Mouse (Mus musculus): ENCODE measurements around the gene Doxl2.

Doxl2 gene

DNA sequence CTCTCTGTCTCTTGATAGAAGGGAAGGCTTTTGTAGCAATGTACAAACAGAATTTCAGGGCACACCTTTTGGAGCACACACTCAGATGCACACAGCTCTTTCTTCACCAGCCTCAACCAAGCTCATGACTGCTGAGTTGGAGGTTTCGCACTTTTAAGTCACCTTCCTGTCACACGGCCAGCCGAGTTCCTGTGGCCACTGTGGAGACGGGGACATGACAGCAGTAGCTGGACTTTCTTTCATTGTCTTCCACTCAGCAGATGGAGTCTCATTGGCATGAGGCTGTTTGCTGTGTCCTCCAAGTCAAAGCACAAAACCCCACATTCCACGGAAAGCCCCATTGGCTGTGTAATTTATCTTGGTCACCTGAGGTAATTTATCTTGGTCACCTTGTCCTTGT, 36.4 kb downstream of the Doxl2 start:
- DNase-seq: no peak

DNA sequence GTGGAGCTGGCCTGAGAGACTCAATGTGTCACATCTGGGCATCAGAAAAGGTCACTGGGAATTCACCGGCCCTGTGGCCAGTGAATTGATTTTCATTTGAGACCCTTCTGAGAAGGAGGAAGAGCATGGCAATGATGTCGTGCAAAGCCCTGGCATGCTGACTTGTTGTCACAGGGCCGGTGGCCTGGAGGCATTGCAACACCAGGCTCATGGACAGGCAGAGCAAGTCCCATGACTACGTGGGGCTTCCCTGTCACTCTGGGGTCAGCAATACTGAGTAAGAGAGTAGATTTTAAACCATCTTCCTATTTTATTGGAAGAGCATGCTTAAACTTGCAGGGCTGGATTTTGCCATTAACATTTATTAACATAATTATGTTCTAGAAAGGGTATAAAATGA, 38.3 kb downstream of the Doxl2 start:
- DNase-seq: no peak

DNA sequence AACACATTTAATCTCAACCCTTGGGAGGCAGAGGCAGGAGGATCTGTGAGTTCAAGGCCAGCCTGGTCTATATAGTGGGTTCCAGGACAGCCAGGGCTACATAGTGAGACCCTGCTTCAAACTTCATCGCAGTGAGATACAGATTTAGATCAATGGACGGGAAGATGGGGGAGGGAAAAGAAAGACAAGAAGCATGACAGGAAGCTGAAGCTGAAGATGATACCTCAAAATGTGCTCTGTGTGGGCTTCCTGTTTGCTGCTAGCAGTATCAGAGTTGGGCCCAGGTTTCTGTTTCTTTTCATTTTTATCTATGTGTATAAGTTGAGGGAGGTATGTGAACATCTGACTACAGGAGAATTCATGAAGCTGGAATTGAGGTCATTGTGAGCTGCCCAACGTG, 38.7 kb downstream of the Doxl2 start:
- DNase-seq: no peak

DNA sequence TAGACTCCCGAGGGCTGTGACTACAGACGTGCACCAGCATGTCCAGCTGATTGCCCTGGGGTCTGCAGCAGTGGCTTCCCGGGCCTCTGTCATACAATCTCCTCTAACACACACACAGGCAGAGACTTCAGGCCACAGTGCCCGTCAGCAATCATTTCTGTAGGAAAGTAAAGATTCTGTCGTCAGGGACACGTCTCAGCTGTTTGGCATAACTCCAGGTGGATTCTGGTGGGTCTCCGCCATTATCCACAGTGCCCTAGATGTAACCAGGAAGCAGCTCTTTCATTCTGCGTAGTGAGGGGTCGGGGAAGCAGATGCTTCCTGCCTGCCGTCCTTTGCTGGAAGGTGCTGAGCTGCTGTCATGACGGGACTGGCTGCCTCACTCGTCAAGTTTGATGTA, 42.4 kb downstream of the Doxl2 start:
- no peak for DNase-seq

DNA sequence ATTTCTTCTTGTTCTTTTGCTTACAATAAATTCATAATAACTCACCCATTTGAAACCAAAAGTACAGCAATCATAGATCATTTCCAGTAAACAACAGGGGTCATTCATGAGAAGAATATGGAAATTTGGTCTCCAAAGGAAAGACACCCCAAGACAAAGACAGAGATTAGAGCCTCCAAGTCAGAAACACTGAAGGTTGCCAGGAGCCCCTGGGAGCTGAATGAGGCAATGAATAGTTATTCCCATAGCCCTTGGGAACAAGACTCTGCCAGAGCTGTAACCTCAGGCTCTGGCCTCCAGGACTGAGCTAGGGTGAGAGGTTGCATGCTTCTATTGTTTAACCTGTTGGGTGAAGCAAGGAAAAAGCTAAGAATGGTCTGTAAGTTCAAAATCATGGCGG, 44.6 kb downstream of the Doxl2 start:
- no peak for DNase-seq

DNA sequence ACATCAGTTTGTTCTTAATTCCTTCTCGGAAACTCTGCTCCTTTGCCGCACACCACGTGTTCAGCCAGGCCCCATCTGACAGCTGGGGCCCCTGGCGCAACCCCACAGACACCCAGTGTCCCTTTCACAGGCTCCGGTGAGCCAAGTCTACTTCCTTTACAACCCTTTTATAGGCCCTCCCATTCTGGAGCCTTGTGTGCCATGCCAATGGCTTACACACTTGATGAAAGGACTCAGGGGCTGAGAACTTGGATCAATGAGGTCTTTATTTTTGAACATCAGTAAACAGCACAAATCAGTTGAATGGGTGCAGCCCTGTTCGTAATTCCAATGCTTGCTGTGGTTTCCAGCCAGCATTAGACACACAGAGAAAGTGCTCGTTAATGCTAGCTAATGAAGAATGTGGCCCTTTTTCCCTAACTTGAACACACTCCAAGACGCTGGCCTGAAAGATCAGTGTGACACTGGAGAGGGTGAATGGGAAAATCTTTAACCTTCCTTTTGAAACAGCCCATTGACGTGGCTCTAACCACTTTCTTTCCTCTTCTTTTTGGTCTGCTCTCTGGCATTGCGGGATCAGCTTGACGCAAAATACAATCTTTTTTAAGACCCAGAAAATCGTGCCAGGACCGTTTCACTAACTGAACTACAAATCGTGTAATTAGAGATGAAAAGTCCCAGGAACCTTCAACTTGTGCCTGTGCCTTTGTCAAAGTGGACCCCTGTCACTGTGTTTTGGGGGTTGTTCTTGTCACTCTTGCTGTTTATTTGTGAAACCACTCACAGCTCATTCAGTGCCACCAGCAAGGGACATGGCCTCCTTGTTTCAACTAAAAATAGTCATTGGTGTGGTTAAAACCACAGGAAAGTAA, 46.6 kb downstream of the Doxl2 start:
- DNase-seq: no peak

DNA sequence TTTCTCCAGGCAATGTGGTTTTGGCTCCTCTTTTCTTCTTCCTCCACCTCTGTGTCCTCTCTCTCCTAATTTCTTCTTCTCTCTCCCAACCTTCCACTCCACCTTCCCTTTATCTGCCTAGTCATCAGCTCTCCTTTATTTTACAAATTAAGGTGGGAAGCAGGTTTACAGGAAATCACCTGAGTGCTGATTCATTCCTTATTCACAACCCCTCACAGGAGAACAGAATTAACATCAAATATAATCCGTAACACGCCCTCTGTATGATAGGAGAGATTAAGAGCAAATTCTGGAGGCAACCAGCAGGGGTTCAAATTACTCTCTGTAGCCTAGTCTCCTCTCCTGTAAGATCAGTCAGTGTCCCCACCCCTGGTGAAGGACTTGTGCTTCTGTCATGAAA, 47.6 kb downstream of the Doxl2 start:
- DNase-seq: no peak

DNA sequence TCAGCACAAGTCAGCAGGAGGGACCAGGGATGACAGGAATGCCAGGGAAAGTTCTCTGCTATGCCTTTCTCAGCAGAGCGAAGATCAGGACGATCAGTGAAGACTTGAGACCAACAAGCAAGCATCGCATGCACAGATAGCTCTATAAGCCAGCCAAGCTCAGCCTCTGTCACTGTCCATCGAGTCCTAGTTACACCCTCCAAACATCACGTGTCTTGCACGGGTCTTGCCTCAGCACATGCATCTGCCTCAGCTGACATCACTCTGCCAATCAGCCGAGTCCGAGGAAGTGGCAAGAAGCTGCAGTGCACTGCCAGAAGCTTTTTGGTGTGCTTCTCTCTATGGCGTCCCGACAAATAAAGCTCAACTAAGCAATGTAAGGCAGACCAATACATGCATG, 48.6 kb downstream of the Doxl2 start:
- no peak for DNase-seq

DNA sequence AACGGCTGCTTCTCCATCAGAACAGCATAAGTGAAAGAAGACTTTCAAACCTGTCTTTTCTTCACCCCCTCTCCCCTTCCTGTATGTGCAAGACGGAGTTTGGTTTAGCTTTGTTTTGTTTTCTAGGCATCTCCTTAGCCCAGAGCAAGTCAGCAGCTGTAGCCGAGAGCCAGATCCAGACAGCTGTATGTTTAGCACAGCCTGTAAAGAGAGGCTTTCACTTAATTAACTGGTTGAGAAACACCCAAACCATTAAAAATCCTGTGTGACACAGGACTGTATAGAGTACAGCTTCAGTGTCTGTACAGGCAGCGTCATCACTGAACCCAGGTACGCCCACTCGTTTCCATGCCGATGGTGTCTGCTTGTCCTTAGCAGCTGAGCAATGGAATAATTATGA, 50.5 kb downstream of the Doxl2 start:
- no peak for DNase-seq

DNA sequence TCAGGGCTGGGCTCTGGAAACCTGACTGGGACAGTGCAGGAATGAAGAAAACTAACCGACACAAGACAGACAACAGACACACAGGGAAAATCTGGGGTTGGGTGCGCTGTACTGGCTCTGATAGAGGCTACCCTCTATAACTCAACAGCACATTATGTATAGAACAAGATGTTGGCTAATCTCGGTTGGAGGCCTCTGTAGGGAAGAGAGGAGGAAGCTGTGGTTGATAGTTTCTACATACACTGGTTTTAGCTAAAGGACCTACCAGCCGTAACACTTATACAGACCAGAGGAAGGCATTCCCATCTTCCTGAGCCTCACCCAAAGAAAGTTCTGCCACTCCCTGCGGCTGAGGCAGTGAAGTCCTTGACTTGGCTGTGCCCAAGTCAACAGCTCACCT, 51.7 kb downstream of the Doxl2 start:
- no peak for DNase-seq

DNA sequence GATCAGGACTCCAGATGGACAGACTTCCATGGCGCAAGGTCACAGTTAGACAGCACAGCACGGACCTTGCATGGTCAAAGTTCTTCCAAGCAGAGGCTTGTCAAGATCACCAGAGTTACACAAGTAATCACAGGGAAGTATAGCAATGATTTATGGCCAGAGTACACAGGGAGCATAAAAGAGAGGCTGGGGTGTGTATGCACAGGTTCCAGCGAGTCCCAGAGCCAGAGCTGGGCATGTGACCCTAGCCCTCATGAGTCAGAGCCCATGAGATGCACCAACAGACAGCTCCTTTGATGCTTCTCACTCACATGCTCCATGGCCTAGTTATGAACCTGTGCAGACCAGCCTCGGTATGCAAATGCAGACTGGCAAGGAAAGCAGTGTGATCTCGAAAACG, 53.3 kb downstream of the Doxl2 start:
- DNase-seq: no peak

Measured in kidney, adult 8-10 months (tissue).